Mouse (Mus musculus) neural tube, embryonic 14.5 days (tissue): ENCODE measurements at regions not wholly inside any gene's neighbourhood (a gene's known extent, or its start where the extent isn't known, plus 50 kb on each side); places are given as distances from the start of the nearest gene placed in this dataset.

Experiments
- ATAC-seq: fragments of 200-750 bp; cut with Nextera tagmentation; 2 replicates; pipeline ENCODE4 v1.8.0; 2017; ENCODE audit warnings: low read depth, mild to moderate bottlenecking, moderate TSS enrichment, moderate library complexity
- H3K27ac ChIP-seq: fragments of 300-500 bp; sonication (generic); 2 replicates; pipeline ENCODE4 v1.5.1; 2014; ENCODE audit warnings: low read depth, mild to moderate bottlenecking, control low read depth, low read length, moderate library complexity, mixed read lengths
- H3K27me3 ChIP-seq: fragments of 300-500 bp; sonication (generic); 2 replicates; pipeline ENCODE4 v1.6.1; 2014; ENCODE audit warnings: low read length; ENCODE audit not compliant: control insufficient read depth, insufficient read depth
- H3K36me3 ChIP-seq: fragments of 300-500 bp; sonication (generic); 2 replicates; pipeline ENCODE4 v1.6.1; 2014; ENCODE audit warnings: low read length, mixed read lengths; ENCODE audit not compliant: control insufficient read depth, insufficient read depth
- H3K4me1 ChIP-seq: fragments of 300-500 bp; sonication (generic); 2 replicates; pipeline ENCODE4 v1.6.1; 2014; ENCODE audit warnings: low read length; ENCODE audit not compliant: control insufficient read depth, insufficient read depth
- H3K4me2 ChIP-seq: fragments of 300-500 bp; sonication (generic); 2 replicates; pipeline ENCODE4 v1.6.1; 2014; ENCODE audit warnings: mild to moderate bottlenecking, low read depth, low read length, control low read depth
- H3K4me3 ChIP-seq: fragments of 300-500 bp; sonication (generic); 2 replicates; pipeline ENCODE4 v1.5.1; 2014; ENCODE audit warnings: low read depth, low read length, control low read depth, mixed read lengths
- H3K9ac ChIP-seq: fragments of 300-500 bp; sonication (generic); replicated peaks from 2 replicates; pipeline ENCODE4 v1.6.1; 2014; ENCODE audit warnings: low read depth, mild to moderate bottlenecking, control low read depth, low read length, mixed read lengths
- H3K9me3 ChIP-seq: fragments of 300-500 bp; sonication (generic); 2 replicates; pipeline ENCODE4 v1.6.1; 2016; ENCODE audit warnings: low read length; ENCODE audit not compliant: control insufficient read depth
- WGBS: fragments of 180-500 bp; shearing (Covaris S2); extraction: QIAGEN DNeasy Blood & Tissue Kit; methylation state at CpG from one replicate; pipeline ENCODE4 v1.1.7; 2014; 5-methylcytosine and 5-hydroxymethylcytosine counted together

GRCm38 (mm10) chr19:14360611-14361010 is 237.2 kb downstream of the Tle4 start:
- Histone ChIP-seq H3K27me3 (no peaks in the 10 kb centered on the region), H3K36me3 (no peaks in the 10 kb centered on the region), H3K4me3 (no peak overlapping the region), H3K9me3 (no peaks in the 10 kb centered on the region), H3K4me1 (no peaks in the 10 kb centered on the region), H3K9ac (no peak overlapping the region), H3K4me2 (no peak overlapping the region), H3K27ac (no peak overlapping the region)
- no peak for ATAC-seq
- 91% methylated on average over 5 of the region's 5 CpGs for WGBS

DNA sequence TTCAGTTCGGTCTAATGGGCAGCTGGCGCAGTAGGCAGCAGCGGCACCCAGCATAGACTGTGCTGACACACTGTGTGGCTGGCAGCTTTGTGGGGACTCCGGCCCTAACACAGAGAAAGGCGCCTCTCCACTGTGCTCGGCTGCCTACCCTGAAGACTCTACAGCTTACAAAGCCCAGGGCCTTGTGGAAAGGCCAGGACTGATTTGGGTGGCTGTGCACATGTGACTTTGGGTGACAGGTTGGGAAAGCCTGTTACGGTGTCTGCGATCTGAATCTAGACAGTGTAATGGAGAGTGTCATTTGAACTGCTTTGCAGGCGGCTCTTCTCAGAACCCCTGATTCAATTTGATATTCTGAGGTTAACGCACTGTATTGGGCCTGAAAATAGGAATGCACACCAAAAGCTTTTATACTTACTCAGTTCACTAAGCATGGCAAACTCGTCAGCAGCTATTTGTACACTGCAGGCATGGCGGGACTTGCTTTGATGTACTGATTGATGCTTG is 228.7 kb downstream of the Tle4 start:
- Histone ChIP-seq H3K4me3 (no peak overlapping the region), H3K4me1 (peaks cover 3% of the 10 kb centered on the region; the same call in 1 of the 2 replicates), H3K27ac (no peak overlapping the region), H3K9ac (no peak overlapping the region), H3K9me3 (no peaks in the 10 kb centered on the region), H3K36me3 (no peaks in the 10 kb centered on the region), H3K27me3 (no peaks in the 10 kb centered on the region), H3K4me2 (no peak overlapping the region)
- peak; percentile 77 for ATAC-seq
- WGBS, result 49% methylated on average over 12 of the region's 12 CpGs

- ATAC-seq, result no peak
- Histone ChIP-seq H3K9me3 (no peaks in the 10 kb centered on the region), H3K27me3 (no peaks in the 10 kb centered on the region), H3K9ac (no peak overlapping the region), H3K4me2 (no peak overlapping the region), H3K27ac (no peak overlapping the region), H3K4me1 (peaks cover 3% of the 10 kb centered on the region; the same call in 1 of the 2 replicates), H3K36me3 (no peaks in the 10 kb centered on the region), H3K4me3 (no peak overlapping the region)
- 78% methylated on average over 5 of the region's 5 CpGs for WGBS
Observed at GRCm38 (mm10) chr19:14371360-14371759, 226.5 kb downstream of the Tle4 start.

GRCm38 (mm10) chr19:14373996-14374395 is 223.9 kb downstream of the Tle4 start:
- no peak overlapping the region for H3K27ac ChIP-seq
- no peaks in the 10 kb centered on the region for H3K27me3 ChIP-seq
- H3K4me2 ChIP-seq, result no peak overlapping the region
- peaks cover 2% of the 10 kb centered on the region; the same call in 1 of the 2 replicates for H3K4me1 ChIP-seq
- WGBS, result 97% methylated on average over 4 of the region's 4 CpGs
- H3K4me3 ChIP-seq, result no peak overlapping the region
- no peak overlapping the region for H3K9ac ChIP-seq
- no peak for ATAC-seq
- no peaks in the 10 kb centered on the region for H3K9me3 ChIP-seq
- no peaks in the 10 kb centered on the region for H3K36me3 ChIP-seq

GRCm38 (mm10) chr19:14380898-14381297 is 217.0 kb downstream of the Tle4 start:
- no peaks in the 10 kb centered on the region for H3K36me3 ChIP-seq
- ATAC-seq, result no peak
- H3K27ac ChIP-seq, result no peak overlapping the region

GRCm38 (mm10) chr19:14387796-14388195 is 210.1 kb downstream of the Tle4 start:
- Histone ChIP-seq H3K4me3 (no peak overlapping the region), H3K36me3 (no peaks in the 10 kb centered on the region), H3K4me1 (no peaks in the 10 kb centered on the region), H3K4me2 (no peak overlapping the region), H3K9ac (no peak overlapping the region), H3K27me3 (no peaks in the 10 kb centered on the region), H3K27ac (no peak overlapping the region), H3K9me3 (no peaks in the 10 kb centered on the region)
- WGBS, result 77% methylated on average over 5 of the region's 5 CpGs
- ATAC-seq, result no peak

More at GRCm38 (mm10) chr19:14380898-14381297, 217.0 kb downstream of the Tle4 start:
- no peaks in the 10 kb centered on the region for H3K27me3 ChIP-seq
- H3K4me3 ChIP-seq, result no peak overlapping the region
- H3K9ac ChIP-seq, result no peak overlapping the region
- no peaks in the 10 kb centered on the region for H3K4me1 ChIP-seq
- H3K4me2 ChIP-seq, result no peak overlapping the region
- no peaks in the 10 kb centered on the region for H3K9me3 ChIP-seq

DNA sequence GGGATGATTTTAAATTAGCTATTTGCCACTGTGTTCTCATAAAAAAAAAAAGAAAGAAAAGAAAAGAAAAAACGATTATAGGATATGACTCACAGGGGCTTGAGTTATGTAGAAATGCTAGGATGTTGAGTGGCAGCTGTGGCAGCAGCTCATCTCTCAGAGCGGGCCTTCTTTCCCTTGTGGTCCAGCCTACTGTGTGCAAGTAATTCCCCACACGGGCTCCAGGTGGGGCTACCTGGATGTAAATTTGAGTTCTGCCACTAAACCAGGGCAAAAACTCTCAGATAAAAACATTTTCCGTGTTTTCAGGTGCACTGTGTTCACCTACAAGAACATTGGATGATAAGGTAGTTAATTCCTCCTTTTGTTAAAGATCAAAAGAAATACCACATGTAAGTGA is 209.3 kb downstream of the Tle4 start:
- Histone ChIP-seq H3K36me3 (no peaks in the 10 kb centered on the region), H3K4me1 (no peaks in the 10 kb centered on the region), H3K4me3 (no peak overlapping the region), H3K27me3 (no peaks in the 10 kb centered on the region), H3K4me2 (no peak overlapping the region), H3K27ac (no peak overlapping the region), H3K9ac (no peak overlapping the region), H3K9me3 (no peaks in the 10 kb centered on the region)
- WGBS, result 48% methylated on average over 4 of the region's 4 CpGs
- no peak for ATAC-seq

DNA sequence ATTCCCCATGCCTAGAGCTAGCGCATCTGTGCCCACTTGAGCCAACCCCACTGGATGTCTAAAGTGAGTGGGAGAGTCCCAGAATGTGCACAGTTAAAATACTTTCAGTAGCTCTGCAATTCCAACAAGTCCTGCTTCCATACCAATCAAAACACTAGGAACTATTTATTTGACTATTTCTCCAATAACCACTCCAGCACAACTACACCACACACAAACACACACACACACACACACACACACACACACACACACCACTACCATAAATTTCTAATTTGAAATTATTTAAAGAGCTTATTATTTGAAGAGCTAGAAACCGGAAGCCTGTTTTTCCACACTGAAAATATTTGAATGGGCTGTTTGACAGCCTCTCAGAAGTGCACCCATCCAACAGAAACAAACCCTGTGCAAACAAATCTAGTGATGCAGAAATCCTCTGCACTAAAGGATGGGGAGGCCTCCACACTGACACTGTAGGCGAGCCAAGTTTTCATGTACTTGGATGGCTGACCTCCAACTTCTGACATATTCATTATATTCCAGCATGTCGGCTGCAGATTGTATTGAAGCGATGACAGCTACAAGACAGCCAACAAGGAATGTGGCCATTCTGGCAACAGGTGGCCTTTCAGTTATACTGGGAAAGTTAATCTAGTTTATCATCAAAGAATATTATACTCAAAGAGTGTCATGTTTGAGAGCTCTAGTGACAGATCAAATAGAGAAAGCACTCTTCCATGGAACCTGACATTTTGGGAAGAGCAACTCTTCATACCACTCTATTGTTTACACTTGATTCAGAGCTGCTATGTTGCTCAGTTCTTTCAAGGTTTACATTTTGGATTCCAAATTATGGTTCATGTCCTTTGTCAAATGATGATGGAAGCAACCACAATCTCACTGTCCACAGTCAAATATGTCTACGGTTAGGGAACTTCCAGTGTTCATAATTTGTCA is 207.7 kb downstream of the Tle4 start:
- H3K27me3 ChIP-seq, result no peaks in the 10 kb centered on the region
- no peak overlapping the region for H3K27ac ChIP-seq
- H3K36me3 ChIP-seq, result no peaks in the 10 kb centered on the region
- H3K9me3 ChIP-seq, result no peaks in the 10 kb centered on the region
- 90% methylated on average over 6 of the region's 6 CpGs for WGBS
- H3K4me1 ChIP-seq, result no peaks in the 10 kb centered on the region
- no peak overlapping the region for H3K4me2 ChIP-seq
- no peak overlapping the region for H3K9ac ChIP-seq
- H3K4me3 ChIP-seq, result no peak overlapping the region
- no peak for ATAC-seq

- no peak for ATAC-seq
- H3K9me3 ChIP-seq, result no peaks in the 10 kb centered on the region
- no peak overlapping the region for H3K27ac ChIP-seq
- 82% methylated on average over 2 of the region's 2 CpGs for WGBS
- H3K4me2 ChIP-seq, result no peak overlapping the region
- H3K27me3 ChIP-seq, result no peaks in the 10 kb centered on the region
- H3K4me3 ChIP-seq, result no peak overlapping the region
- H3K9ac ChIP-seq, result no peak overlapping the region
- H3K36me3 ChIP-seq, result no peaks in the 10 kb centered on the region
- no peaks in the 10 kb centered on the region for H3K4me1 ChIP-seq
Observed at GRCm38 (mm10) chr19:14390914-14391313, 206.9 kb downstream of the Tle4 start.
